Mouse (Mus musculus) heart, embryonic 15.5 days (tissue): ENCODE results near the gene Baiap3. TPM values are rescaled to one million over a fixed set of nuclear protein-coding genes. Genes with fewer than 3 reads are reported as not detected.

ENCODE experiments used
- microRNA-seq: library from miRNA; unstranded; fragments of <30 nt; microRNA quantifications from one replicate; pipeline ENCODE4, GENCODE M21; 2016
- polyA plus RNA-seq: library from polyadenylated mRNA; unstranded; fragments of >200 nt; fragmentation: Nextera tagmentation; extraction: Ambion mirVana; gene quantifications from 2 replicates; pipeline ENCODE4 v1.2.1, GENCODE M21; 2015

Baiap3 gene
- polyA plus RNA-seq, 1 experiment from 2014 or later: 0.34 TPM

Small RNA genes within 50 kb of the gene (microRNA-seq; reads per million reads assigned to microRNA genes)
- gene Mir3547: not detected

Other genes starting within 250 kb of the Baiap3 start
- 4.1 and 6.3 TPM in 2 replicates for gene Cramp1l, start 240.6 kb downstream of the Baiap3 start, polyA plus RNA-seq
- gene Ift140, start 240.3 kb downstream of the Baiap3 start, polyA plus RNA-seq: 8.9 and 13.3 TPM in 2 replicates
- gene Tmem204, start 172.8 kb downstream of the Baiap3 start, polyA plus RNA-seq: 23.1 and 24.8 TPM in 2 replicates
- gene Telo2, start 140.4 kb downstream of the Baiap3 start, polyA plus RNA-seq: 22.9 and 33.6 TPM in 2 replicates
- 0.16 and 0.30 TPM in 2 replicates for gene Ptx4, start 135.6 kb downstream of the Baiap3 start, polyA plus RNA-seq
- 14.8 and 18.3 TPM in 2 replicates for gene Clcn7, start 123.0 kb downstream of the Baiap3 start, polyA plus RNA-seq
- 0.05 TPM in 1 of 2 replicates, not detected in the other for gene Ccdc154, start 93.9 kb downstream of the Baiap3 start, polyA plus RNA-seq
- 0.33 and 0.77 TPM in 2 replicates for gene Gm38655, start 80.9 kb downstream of the Baiap3 start, polyA plus RNA-seq
- 23.7 and 24.4 TPM in 2 replicates for gene BC003965, start 71.8 kb downstream of the Baiap3 start, polyA plus RNA-seq
- gene Unkl, start 68.0 kb downstream of the Baiap3 start, polyA plus RNA-seq: 4.6 and 5.3 TPM in 2 replicates
- gene Gnptg, start 16.2 kb downstream of the Baiap3 start, polyA plus RNA-seq: 20.4 and 27.1 TPM in 2 replicates
- gene Tsr3, start 16.2 kb downstream of the Baiap3 start, polyA plus RNA-seq: 24.7 and 31.2 TPM in 2 replicates
- 322 and 354 TPM in 2 replicates for gene Ube2i, start 18.3 kb upstream of the Baiap3 start, polyA plus RNA-seq
- 0.73 and 0.98 TPM in 2 replicates for gene Prss34, start 42.0 kb upstream of the Baiap3 start, polyA plus RNA-seq
- not detected in 2 replicates for gene Prss28, start 52.3 kb upstream of the Baiap3 start, polyA plus RNA-seq
- not detected in 2 replicates for gene Prss29, start 62.3 kb upstream of the Baiap3 start, polyA plus RNA-seq
- 0.20 and 0.29 TPM in 2 replicates for gene Tpsab1, start 89.2 kb upstream of the Baiap3 start, polyA plus RNA-seq
- 8.5 and 9.4 TPM in 2 replicates for gene Tpsb2, start 109.9 kb upstream of the Baiap3 start, polyA plus RNA-seq
- 0.20 and 0.89 TPM in 2 replicates for gene Tpsg1, start 112.9 kb upstream of the Baiap3 start, polyA plus RNA-seq
- gene Cacna1h, start 177.4 kb upstream of the Baiap3 start, polyA plus RNA-seq: 5.5 and 6.5 TPM in 2 replicates
- 0.41 and 0.45 TPM in 2 replicates for gene Tekt4, start 198.3 kb upstream of the Baiap3 start, polyA plus RNA-seq
- 0.06 and 0.20 TPM in 2 replicates for gene Sstr5, start 240.9 kb upstream of the Baiap3 start, polyA plus RNA-seq